Mouse (Mus musculus) left cerebral cortex, postnatal 10 days (tissue): ENCODE data around the gene Gabrp. TPM values are rescaled to one million over a fixed set of nuclear protein-coding genes. Genes with fewer than 3 reads are reported as not detected.
A peak's percentile ranks its signal among the peaks of the same experiment; 100 is the strongest.

Experiments used
- DNase-seq, 2 experiments: peaks; one replicate each; pipeline ENCODE4 v3.0.0; 2021 to 2022; ENCODE audit warnings: low spot score in 2 of 2, mixed read lengths in 1 of 2; ENCODE audit errors: extremely low spot score in 1 of 2
- intact Hi-C: fragments of 180-260 bp; cut with DNase I; formaldehyde crosslinking; loops from one replicate; pipeline ENCODE4 v1.15.1; 2025
- total RNA-seq, 2 experiments: library from RNA; stranded (reverse); gene quantifications; 2 replicates each; pipeline ENCODE4 v1.2.3; 2021

The Gabrp gene
- total RNA-seq, 2 experiments from 2014 or later = not detected

DNA sequence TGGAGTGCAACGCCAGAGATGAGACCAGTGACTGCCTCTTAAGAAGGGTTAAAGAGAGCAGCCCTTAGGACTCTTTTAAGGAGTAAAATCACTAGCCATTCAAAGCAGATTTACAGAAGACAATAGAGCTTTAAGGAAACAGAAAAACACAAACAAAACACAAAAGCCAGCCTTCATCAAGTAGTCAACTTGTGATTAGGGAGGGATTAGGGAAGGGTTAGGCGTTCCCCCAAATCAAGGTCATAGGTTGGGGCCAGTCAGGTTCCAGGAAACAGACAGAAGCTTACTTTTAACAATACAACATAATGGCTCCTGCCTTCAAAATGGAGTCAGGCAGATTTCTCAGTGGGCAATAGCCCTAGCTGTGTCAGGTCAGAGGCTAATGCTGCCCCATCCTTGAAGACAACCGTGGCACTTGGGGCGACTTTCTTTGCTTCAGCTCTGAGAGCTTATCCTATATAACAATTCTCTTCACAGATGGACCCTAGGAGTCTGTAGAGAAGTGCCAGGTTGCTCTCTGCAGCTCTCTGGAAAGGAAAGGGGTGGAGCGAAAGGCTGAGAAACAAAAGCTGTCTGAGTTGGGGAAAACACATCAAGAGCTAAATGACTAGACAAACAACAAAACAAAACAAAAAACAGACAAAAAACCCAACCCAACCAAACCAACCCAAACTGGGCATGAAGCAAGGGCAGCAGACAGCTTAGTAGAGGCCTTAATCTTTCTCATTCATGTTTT is 41.2 kb downstream of the Gabrp start:
- intact Hi-C loops = no loop called here
- DNase-seq = no peak

DNA sequence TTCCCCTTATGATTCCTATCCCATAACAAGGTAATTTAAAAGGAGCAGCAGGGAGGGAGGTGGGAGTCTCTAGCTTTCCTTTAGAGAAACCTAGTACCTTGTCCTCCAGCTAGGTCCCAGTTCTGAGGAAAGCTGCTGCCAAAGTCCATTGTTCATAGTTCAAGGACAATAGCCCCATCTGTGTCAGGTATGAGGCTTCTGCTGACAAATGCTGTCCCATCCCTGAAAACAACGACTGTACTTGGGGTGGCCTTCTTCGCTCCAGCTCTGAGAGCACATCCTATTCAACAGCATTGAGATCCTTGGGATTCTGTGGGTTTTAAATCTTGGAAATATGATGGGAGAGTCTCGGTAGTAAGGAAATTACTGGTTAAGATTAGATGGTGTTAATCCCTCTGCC is 42.1 kb downstream of the Gabrp start:
- no peak for DNase-seq
- intact Hi-C loops = no loop called here

DNA sequence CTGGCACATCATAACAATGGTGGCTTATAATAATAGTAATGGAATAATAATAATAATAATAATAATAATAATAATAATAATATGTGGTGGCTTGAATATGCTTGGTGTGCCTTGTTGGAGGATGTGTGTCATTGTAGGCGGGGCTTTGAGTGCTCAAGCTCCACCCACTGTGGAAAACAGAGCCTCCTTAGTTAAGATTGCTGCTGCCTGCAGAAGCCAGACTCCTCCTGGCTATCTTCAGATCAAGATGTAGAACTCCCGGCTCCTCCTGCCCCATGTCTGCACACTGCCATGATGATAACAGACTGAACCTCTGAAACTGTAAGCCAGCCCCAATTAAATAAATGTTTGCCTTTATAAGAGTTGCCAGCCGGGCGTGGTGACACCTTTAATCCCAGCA is 44.2 kb downstream of the Gabrp start:
- intact Hi-C loops = no loop called here
- DNase-seq = no peak

DNA sequence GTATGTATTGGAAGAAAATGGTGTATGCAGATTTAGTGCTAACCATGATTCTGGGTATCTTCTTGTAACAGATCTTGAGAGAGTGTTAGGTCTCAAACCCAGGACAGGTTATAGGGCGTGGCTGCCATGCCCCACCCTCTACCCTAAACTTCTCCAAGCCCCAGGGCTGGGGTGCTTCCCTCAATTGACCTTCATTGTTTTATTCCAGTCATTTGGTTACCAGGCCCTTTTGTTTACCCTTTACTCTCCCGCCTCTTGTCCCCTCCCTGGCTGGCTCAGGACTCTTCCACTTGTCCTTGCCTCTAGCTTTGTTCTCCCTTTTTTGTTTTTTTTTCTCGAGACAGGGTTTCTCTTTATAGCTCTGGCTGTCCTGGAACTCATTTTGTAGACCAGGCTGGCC is 45.2 kb downstream of the Gabrp start:
- DNase-seq = no peak
- intact Hi-C loops = no loop called here

DNA sequence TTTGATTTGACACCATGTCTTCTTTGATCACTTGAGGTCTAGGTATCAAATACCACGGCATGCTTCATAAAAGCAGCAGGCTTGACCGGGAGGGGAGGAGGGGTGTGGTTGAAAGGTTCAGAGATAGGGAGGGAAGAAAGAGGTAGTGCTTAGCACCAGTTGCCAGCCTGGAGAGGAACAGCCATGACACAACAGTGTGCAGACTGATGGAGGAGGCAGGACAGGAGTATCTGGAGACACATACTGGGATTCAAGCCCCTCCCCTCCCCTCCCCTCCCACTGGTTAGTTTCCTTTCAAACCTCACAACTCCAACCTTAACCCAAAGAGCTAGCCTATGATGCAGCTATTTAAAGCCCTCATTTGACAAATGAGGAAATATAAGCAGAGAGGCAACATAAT is 49.2 kb downstream of the Gabrp start:
- intact Hi-C loops = no loop called here
- DNase-seq = no peak

DNA sequence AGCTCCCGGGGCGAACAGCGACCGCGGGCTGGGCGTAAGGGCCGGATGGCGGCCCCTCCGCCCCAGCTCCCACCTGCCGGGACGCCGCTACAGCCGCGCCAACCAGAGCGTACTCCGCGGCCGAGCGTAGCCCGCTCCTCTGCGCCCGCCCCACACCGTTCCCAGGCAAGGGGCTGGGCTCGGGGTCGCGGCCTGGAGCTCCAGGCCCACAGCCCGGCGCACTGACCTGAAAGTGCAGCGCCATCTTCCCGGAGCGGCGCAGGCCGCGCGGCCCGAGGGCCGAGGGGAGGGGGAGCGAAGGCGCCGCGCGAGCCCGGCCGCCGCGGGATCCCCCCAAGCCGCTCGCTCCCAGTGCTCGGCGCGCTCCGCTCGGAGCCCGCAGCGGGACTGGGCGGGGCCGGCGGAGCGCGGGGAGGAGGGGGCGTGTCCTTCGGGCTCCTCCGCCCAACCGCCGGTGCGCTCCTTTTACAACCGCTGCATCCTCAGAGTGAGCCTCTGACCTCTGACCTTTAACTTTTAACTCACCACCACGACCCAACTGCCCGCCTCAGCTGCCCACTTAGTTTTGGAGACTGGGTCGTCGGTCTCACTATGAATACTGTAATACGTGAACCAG is 65.3 kb downstream of the Gabrp start, which contains the start of gene Ranbp17:
Gene Ranbp17, minus strand, starts transcription at position 371 of the 616 bp plus-strand sequence.
- intact Hi-C loops = no loop called here

DNA sequence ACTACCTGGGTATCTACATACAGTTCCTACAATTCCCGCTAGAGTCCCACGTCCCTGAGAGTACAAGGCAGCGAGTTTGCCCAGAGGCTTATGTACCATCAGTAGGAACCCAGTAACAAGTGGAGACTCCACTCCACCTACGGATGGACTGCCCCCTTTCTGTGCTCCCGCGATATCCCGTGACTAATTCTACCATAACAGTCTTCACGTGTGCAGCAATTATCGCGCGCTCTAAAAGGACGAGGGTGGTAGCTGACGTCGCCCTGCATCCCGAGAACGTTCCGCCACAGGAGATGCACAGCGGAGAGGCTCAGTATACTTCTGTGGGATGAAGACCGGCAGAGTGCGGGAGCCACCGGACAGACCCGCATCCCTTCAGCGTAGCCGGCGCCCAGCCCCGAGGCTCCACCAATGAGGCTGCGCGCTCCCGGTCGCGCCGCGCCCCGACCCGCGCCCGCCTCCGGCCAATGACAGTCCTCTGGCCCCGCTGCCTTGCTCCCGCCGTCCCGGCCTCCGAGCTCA is 65.8 kb downstream of the Gabrp start:
- DNase-seq = peak; percentile 48 to 74
- intact Hi-C loops = no loop called here

More for the DNA sequence above, 65.3 kb downstream of the Gabrp start, which contains the start of gene Ranbp17:
- DNase-seq = peak; percentile 4 to 77

DNA sequence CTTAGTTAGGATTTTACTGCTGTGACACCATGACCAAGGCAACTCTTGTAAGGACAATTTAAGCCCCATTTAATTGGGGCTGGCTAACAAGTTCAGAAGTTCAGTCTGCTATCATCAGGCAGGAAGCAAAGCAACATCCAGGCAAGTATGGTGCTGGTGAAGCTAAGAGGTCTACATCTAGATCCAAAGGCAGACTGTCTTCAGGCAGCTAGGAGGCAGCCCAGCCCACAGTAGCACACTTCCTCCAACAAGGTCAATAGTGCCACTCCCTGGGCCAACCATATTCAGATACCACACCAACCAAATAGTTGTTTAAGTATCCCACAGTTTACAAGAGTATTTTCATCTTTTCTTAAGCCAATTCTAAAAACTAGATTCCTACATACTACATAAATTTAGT is 69.4 kb downstream of the Gabrp start:
- intact Hi-C loops = no loop called here
- no peak for DNase-seq

Other genes starting within 250 kb of the Gabrp start
- gene Ranbp17, start 65.2 kb downstream of the Gabrp start, total RNA-seq = 10 to 100 TPM in 1 of 2 experiments, 1 to 10 TPM in 1; 9.6 to 10.8 TPM
- not detected for gene D130052B06Rik, start 20.3 kb upstream of the Gabrp start, total RNA-seq